Mouse (Mus musculus): ENCODE data around the gene Nutf2-ps1. TPM values are rescaled to one million over a fixed set of nuclear protein-coding genes. Genes with fewer than 3 reads are reported as not detected.

Nutf2-ps1 gene
- polyA plus RNA-seq, 1 experiment from 2014 or later: 287 TPM

DNA sequence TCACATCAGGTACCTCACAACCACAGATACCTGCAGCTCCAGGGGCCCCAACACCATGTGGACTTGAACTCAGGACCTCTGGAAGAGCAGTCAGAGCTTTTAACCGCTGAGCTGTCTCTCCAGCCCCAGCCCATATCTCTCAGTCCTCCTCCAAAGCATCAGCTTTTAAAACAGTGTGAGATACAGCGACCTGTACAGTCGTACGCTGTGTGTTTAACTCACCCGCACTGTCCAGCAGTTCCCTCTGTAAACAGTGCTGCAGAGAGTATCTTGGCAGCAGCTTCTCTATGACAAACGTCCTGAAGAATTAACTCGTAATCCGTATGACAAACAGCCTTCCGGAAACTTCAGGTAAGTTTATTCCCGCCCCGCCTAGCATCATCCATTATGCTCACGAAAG lies 16.3 kb downstream of the Nutf2-ps1 start:
- no peak for ATAC-seq (replicated peaks; ENCODE audit: low FRiP score, low read depth)
- no peaks in the 10 kb centered on the region for H3K9me3 ChIP-seq (replicated peaks; ENCODE audit: low read length)
- H3K4me1 ChIP-seq (replicated peaks; ENCODE audit: insufficient read depth, low read length): no peaks in the 10 kb centered on the region
- no peaks in the 10 kb centered on the region for H3K27me3 ChIP-seq (ENCODE audit: insufficient read depth, low read length)
- 72% methylated on average over 12 of the region's 12 CpGs for WGBS
- H3K27ac ChIP-seq: no peak overlapping the region
- no peak overlapping the region for H3K9ac ChIP-seq (ENCODE audit: low read depth, low read length)
- no peak overlapping the region for H3K4me2 ChIP-seq (ENCODE audit: low read length)
- TF ChIP-seq CTCF (IDR thresholded peaks at IDR 0.05; ENCODE audit: low read depth): no peak
- DNase-seq (ENCODE audit: low spot score): no peak
- no peak overlapping the region for H3K4me3 ChIP-seq (replicated peaks; ENCODE audit: low read depth, low read length)
- no peaks in the 10 kb centered on the region for H3K36me3 ChIP-seq (ENCODE audit: insufficient read depth, low read length)

DNA sequence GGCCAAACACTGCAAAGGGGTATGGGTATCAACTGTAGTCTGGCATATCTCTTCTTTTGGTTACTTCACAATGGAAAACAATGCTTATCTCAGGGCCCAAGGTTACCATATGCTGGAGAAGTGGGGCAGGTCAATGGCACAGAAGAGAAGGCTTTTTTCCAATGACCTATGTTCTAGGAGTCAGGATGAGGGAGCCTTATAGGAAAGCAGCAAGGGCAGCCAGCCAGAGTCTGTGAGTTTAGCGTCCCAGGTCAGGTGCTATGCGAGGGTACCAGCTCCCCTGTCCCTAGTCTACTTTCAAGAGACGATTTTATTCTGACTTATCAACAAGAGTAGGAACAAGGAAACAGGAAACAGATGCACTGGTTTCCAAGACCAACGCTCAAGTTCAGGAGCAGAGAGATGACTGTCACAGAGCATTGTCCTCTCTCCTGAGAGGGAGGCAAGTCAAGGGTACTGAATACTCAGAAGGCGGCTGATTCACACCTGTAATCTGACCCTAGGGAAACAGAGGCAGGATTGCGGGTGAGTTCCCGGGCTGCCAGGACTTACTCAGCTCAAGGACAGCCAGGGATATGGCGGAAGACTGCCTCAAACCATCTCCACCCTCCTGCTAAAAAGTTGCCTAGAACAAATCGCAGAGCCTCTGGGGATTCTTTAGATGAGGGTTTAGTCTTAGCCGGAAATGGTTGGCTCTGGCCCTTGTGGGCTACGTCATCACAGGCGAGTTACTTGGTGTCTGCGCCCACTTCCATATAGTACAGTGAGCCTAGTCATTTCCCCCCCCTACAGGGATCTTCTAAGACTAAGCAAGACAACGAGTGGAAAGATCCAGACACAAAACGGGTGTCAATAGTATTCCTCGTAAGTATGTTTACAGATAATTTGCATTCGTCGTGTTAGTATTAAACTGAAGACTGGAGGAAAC lies 17.1 kb downstream of the Nutf2-ps1 start:
- Histone ChIP-seq H3K27ac (no peak overlapping the region), H3K4me2 (ENCODE audit: low read length) (no peak overlapping the region), H3K36me3 (ENCODE audit: insufficient read depth, low read length) (no peaks in the 10 kb centered on the region), H3K9me3 (replicated peaks; ENCODE audit: low read length) (no peaks in the 10 kb centered on the region), H3K9ac (ENCODE audit: low read depth, low read length) (no peak overlapping the region), H3K27me3 (ENCODE audit: insufficient read depth, low read length) (no peaks in the 10 kb centered on the region), H3K4me1 (replicated peaks; ENCODE audit: insufficient read depth, low read length) (no peaks in the 10 kb centered on the region), H3K4me3 (replicated peaks; ENCODE audit: low read depth, low read length) (no peak overlapping the region)
- no peak for TF ChIP-seq CTCF (IDR thresholded peaks at IDR 0.05; ENCODE audit: low read depth)
- ATAC-seq (replicated peaks; ENCODE audit: low FRiP score, low read depth) (no peak), DNase-seq (ENCODE audit: low spot score) (no peak)
- 71% methylated on average over 18 of the region's 18 CpGs for WGBS

DNA sequence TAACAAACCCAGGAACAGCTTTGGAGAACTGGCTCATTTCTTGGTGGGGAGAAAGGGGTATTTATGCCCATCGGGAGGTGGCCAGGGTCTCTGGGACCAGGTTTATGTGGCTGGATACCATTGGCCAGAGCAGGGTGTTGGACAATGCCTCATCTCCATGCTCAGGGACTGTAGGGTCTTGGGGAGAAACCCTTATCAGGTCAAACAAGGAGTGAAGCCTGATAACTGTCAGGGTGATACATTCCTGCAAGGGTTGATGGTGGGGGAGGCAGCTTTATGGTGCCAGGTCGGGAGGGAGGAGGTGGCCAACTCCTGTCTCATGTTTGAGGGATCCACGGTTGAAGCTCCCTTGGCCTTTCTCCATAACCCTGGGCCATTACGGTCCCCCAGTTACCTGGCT lies 17.8 kb downstream of the Nutf2-ps1 start:
- Histone ChIP-seq H3K9me3 (replicated peaks; ENCODE audit: low read length) (no peaks in the 10 kb centered on the region), H3K27ac (no peak overlapping the region), H3K4me2 (ENCODE audit: low read length) (no peak overlapping the region), H3K9ac (ENCODE audit: low read depth, low read length) (no peak overlapping the region), H3K4me1 (replicated peaks; ENCODE audit: insufficient read depth, low read length) (no peaks in the 10 kb centered on the region), H3K27me3 (ENCODE audit: insufficient read depth, low read length) (no peaks in the 10 kb centered on the region), H3K36me3 (ENCODE audit: insufficient read depth, low read length) (no peaks in the 10 kb centered on the region), H3K4me3 (replicated peaks; ENCODE audit: low read depth, low read length) (no peak overlapping the region)
- ATAC-seq (replicated peaks; ENCODE audit: low FRiP score, low read depth) (no peak), DNase-seq (ENCODE audit: low spot score) (no peak)
- WGBS: 73% methylated on average over 4 of the region's 4 CpGs
- no peak for TF ChIP-seq CTCF (IDR thresholded peaks at IDR 0.05; ENCODE audit: low read depth)

DNA sequence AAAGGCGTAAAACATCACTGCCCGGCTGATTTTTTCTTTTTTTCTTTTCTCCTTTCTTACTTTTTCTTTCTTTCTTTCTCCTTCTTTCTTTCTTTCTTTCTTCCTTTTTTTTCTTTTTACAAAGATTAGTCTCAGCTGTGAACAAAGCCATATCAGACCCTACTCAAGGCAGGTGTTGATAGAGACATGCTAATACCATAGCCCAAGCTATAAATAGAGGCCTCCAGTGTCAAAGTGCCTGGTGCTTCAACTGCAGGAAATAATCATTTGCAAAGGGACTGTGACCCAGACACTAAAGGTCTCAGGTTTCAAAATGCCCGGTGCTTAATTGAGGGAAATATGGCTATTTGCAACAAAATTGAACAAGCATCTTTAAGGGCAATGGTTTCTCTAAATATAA lies 20.3 kb downstream of the Nutf2-ps1 start:
- 72% methylated on average over 3 of the region's 3 CpGs for WGBS
- no peak overlapping the region for H3K27ac ChIP-seq
- H3K4me3 ChIP-seq (replicated peaks; ENCODE audit: low read depth, low read length): no peak overlapping the region
- no peaks in the 10 kb centered on the region; the same call in 1 of the 2 replicates for H3K4me1 ChIP-seq (replicated peaks; ENCODE audit: insufficient read depth, low read length)
- no peak for DNase-seq (ENCODE audit: low spot score)
- no peak for TF ChIP-seq CTCF (IDR thresholded peaks at IDR 0.05; ENCODE audit: low read depth)
- H3K9ac ChIP-seq (ENCODE audit: low read depth, low read length): no peak overlapping the region
- no peak overlapping the region for H3K4me2 ChIP-seq (ENCODE audit: low read length)
- no peak for ATAC-seq (replicated peaks; ENCODE audit: low FRiP score, low read depth)
- H3K9me3 ChIP-seq (replicated peaks; ENCODE audit: low read length): no peaks in the 10 kb centered on the region
- no peaks in the 10 kb centered on the region for H3K27me3 ChIP-seq (ENCODE audit: insufficient read depth, low read length)
- no peaks in the 10 kb centered on the region for H3K36me3 ChIP-seq (ENCODE audit: insufficient read depth, low read length)

DNA sequence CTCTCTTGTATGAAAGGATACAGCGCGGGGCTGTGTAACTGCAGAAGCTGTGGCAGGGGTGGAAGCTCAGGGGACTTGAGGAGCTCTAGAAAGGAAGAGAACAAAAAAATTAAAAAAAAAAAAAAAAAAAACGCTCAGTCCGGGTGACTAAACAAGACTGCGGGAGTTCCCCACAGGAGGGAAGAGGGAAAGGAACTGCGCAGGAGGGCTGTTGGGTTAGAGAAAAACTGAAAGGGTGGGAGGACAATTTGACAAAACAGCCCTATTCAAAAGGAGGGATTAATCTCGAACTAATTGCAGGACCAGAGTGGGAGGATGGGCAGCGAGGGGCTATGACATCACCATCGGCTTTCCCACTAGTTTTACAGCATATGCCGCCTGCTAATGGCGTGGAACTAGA lies 21.0 kb downstream of the Nutf2-ps1 start:
- Histone ChIP-seq H3K27ac (no peak overlapping the region), H3K4me3 (replicated peaks; ENCODE audit: low read depth, low read length) (no peak overlapping the region), H3K9me3 (replicated peaks; ENCODE audit: low read length) (no peaks in the 10 kb centered on the region), H3K4me1 (replicated peaks; ENCODE audit: insufficient read depth, low read length) (no peaks in the 10 kb centered on the region; the same call in 1 of the 2 replicates), H3K4me2 (ENCODE audit: low read length) (no peak overlapping the region), H3K27me3 (ENCODE audit: insufficient read depth, low read length) (no peaks in the 10 kb centered on the region), H3K36me3 (ENCODE audit: insufficient read depth, low read length) (no peaks in the 10 kb centered on the region), H3K9ac (ENCODE audit: low read depth, low read length) (no peak overlapping the region)
- ATAC-seq (replicated peaks; ENCODE audit: low FRiP score, low read depth) (no peak), DNase-seq (ENCODE audit: low spot score) (no peak)
- 41% methylated on average over 11 of the region's 11 CpGs for WGBS
- no peak for TF ChIP-seq CTCF (IDR thresholded peaks at IDR 0.05; ENCODE audit: low read depth)

DNA sequence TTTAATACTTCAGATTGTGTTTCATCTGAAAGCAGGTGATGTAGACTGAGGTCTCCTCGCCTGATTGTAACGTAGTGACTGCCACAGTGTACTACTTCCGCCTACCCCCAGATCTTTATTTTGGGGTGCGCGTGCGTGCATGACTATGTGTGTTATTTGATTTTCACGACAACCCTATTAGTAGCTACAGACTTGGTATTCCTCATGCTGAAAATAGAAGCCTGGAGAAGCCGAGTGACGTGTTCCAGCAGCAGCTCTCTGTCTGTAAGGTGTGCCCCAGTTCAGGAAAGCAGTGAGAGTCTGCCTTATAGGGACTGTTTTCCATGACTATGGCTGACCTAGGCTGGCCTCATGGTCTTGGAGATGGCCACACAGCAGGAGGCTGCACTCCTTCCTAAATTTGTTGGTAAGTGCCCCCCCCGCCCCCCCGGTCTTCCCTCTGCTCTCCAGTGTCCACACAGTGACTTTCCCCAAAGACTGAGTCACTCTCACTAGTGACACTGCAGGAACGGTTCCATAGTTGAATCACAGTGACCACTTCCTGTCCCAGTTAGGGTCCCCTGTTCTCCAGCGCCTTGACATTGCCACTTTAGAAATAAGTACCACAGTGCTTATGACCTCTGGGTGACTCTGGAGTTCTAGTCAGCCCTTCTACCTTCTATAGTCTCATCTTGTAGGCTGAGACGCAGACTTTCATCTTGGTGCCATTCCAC lies 23.1 kb downstream of the Nutf2-ps1 start:
- ATAC-seq (replicated peaks; ENCODE audit: low FRiP score, low read depth) (no peak), DNase-seq (ENCODE audit: low spot score) (no peak)
- Histone ChIP-seq H3K27ac (no peak overlapping the region), H3K9me3 (replicated peaks; ENCODE audit: low read length) (no peaks in the 10 kb centered on the region), H3K4me3 (replicated peaks; ENCODE audit: low read depth, low read length) (no peak overlapping the region), H3K36me3 (ENCODE audit: insufficient read depth, low read length) (no peaks in the 10 kb centered on the region), H3K4me1 (replicated peaks; ENCODE audit: insufficient read depth, low read length) (no peaks in the 10 kb centered on the region; the same call in 1 of the 2 replicates), H3K9ac (ENCODE audit: low read depth, low read length) (no peak overlapping the region), H3K27me3 (ENCODE audit: insufficient read depth, low read length) (no peaks in the 10 kb centered on the region), H3K4me2 (ENCODE audit: low read length) (no peak overlapping the region)
- 92% methylated on average over 14 of the region's 14 CpGs for WGBS
- TF ChIP-seq CTCF (IDR thresholded peaks at IDR 0.05; ENCODE audit: low read depth): no peak

Data from kidney, postnatal 0 days (tissue).